Mouse (Mus musculus) megakaryocyte, embryonic 14.5 days (primary cell): ENCODE data around the gene Hectd2.

ENCODE experiments used
- FLI1 ChIP-seq: IDR thresholded peaks from 2 replicates; pipeline ENCODE4 v1.6.1; 2012; ENCODE audit warnings: low read length, inconsistent platforms, mixed read lengths
- GATA1 ChIP-seq: IDR thresholded peaks from 3 replicates; pipeline ENCODE4 v1.6.1; 2012; ENCODE audit warnings: mixed read lengths, low read length, inconsistent platforms, borderline replicate concordance

- no peak for TF ChIP-seq GATA1
- no peak for TF ChIP-seq FLI1
These were observed 54.8 kb downstream of the Hectd2 start for GRCm38 (mm10) chr19:36609229-36609628.
